Mouse (Mus musculus) heart, postnatal 25 days (tissue): ENCODE measurements around the gene Mier2. TPM values are rescaled to one million over a fixed set of nuclear protein-coding genes. Genes with fewer than 3 reads are reported as not detected.

Experiments used
- DNase-seq: peaks from one replicate; pipeline ENCODE4 v3.0.0; 2022; ENCODE audit warnings: low spot score
- intact Hi-C: fragments of 180-260 bp; cut with DNase I; formaldehyde crosslinking; loops from one replicate; pipeline ENCODE4 v1.15.1; 2025
- total RNA-seq, 2 experiments: library from RNA; stranded (reverse); gene quantifications; 2 replicates each; pipeline ENCODE4 v1.2.3; 2021

Gene Mier2
- total RNA-seq, 2 experiments from 2014 or later, result 12.2 to 12.3 TPM

DNA sequence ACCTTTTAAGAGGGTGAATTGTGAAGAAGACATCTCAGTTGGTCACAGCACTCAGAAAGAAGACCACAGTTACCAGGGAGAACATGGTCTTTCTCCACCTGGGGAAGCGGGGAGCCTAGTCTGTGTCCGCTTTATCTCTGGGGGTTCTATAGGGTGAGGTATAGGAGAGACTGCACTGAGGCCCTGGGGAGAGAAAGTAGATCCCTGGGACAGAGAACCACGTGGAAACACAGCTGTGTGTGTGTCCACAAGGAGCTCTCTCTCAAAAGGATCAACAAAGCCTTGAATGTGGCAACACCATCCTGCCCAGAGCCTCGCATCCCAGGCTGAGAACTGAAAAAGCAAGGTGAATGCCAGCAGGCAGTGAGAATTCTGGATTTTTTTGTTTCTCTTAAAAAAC lies 22.4 kb upstream of the Mier2 start:
- no peak for DNase-seq
- intact Hi-C loops, result no loop called here

DNA sequence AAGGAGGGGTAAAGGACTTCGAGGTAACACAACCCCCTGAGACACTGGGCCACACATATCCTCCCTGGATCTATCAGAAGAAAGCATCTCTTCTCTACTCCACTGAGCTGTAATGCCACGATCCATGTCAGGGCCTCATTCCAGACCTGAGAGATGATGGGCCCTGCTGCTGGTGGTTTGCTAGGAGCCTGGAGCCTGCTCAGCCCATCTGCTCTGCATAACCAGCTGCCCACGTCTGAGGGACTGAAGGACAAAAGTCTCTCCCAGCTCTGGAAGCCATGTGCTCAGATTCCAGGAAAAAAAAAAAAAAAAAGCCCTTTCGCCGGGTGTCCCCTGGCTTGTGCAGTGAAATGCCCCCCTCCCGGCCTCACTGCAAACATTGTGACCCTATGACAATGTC lies 20.8 kb upstream of the Mier2 start:
- intact Hi-C loops, result no loop called here
- no peak for DNase-seq

DNA sequence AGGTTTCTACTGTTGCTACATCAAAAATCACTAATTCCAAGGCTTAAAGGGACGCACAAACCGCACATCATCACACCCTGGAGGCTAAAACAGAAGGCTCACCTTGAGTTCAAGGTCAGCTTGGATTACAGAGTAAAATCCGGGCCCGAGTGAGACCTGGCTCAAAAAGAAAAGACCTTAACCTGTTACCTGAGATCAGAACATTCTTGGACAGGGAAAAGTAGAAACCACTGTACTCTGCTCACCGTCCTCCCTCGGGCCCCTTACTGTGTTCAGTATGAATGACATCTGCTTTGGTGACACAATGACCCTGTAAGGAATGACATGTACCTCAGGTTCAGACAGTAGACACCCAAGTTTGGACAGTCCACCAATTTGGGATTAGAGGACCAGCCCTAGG lies 19.8 kb upstream of the Mier2 start:
- no peak for DNase-seq
- intact Hi-C loops, result no loop called here

DNA sequence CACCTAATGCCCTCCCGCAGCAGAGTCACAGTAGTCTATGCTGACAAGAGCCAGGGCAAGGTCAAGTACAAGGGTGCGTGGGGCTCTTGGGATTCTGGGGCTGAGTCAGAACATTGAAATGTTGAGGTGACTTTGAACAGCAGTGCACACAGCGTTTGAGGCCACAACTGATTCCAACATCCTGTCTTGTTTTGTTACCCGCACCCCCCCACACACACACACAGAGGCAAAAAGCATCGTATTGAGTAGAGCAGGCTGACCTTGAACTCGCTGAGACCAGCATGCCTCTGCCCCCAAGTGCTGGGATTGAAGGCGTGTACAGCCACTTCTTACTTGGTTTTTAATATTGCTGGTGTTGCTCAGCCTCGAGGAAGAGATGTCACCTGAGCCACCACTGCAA lies 19.4 kb upstream of the Mier2 start:
- intact Hi-C loops, result no loop called here
- DNase-seq, result no peak

DNA sequence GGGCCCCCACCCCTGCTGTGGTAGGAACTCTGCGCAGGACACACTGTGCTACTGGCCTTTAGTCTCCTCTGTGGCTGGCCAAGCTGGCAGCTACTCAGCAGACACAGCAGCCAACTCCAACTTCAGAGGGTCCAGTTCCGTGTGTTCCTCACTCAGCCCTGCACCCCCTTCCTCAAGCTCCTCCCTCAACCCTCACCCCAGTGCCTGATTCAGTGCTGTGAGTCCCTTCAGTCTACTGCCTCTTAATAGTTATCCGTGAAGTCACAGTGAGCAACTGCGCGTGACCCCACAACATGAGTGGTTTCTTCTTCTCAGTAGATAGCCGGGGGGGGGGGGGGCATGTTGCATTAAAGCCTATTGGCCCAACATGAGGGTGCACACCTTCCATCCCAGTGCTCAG lies 18.6 kb upstream of the Mier2 start:
- intact Hi-C loops, result no loop called here
- no peak for DNase-seq

DNA sequence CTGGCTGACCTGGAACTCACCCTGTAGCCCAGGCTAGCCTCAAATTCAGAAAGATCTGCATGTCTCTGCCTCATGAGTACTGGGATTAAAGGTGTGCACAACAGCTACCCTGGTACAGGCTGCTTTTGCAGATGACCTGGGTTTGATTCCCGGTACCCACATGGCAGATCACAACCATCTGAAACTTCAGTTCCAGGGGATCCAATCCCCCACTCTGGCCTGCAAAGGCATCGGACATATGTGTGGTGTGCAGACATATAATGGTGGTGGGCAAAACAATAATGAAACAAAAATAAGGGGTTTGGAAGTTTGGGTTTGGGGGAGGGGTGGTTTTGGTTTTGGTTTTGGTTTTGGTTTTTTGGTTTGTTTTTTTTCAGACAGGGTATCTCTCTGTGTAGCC lies 16.3 kb upstream of the Mier2 start:
- intact Hi-C loops, result no loop called here
- no peak for DNase-seq

DNA sequence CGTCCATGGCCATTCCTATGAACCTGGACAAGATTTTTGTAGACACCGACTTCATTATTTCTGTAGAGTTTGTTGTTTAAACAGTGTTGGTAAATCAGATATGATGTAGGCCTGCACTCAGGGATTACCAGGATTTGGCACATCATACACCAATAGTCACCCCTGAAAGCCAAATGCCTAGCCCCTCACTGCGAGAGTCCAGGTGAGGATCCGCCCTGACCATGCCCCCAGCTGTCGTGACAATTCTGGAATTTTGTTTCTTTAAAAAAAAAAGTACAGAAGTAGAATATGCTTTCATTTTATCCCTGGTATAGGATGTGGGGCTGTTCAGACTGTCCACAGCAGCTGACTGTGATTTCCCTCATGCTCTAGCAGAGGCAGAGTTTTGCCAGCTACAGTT lies 14.9 kb upstream of the Mier2 start:
- intact Hi-C loops, result no loop called here
- no peak for DNase-seq

DNA sequence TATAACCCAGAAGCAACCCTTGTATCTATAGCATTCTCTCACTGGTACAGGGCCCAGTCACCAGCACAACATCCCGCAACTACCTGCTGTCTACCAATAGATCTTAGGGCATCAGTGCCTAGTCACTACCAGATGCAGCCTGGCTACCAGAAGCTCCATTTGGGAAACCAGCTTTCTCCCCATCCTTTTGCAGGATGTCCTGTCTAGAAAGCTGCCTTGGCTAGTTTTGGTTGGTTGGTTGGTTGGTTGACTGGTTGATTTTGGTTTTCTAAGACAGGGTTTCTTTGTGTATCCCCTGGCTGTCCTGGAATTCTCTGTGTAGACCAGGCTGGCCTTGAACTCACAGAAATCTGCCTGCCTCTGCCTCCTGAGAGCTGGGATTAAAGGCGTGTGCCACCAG lies 4.7 kb upstream of the Mier2 start:
- no peak for DNase-seq
- intact Hi-C loops, result no loop called here

DNA sequence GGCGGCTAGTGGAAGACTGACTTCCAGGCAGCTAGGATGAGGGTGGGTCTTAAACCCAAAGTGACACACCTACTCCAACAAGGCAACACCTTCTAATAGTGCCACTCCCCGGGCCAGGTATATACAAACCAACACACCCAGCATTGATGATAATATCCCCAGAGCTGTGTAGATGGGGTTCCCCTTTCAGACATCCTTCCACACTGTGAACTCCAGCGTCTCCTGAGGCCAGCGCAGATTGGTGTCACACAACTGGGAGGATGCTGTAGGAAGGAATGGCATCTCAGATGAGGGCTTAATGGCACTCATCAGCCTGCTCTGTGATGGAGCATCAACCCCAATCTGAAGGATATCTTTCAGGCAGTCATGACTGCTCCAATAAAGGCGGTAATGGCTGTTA lies 2.5 kb upstream of the Mier2 start:
- intact Hi-C loops, result no loop called here
- DNase-seq, result no peak

DNA sequence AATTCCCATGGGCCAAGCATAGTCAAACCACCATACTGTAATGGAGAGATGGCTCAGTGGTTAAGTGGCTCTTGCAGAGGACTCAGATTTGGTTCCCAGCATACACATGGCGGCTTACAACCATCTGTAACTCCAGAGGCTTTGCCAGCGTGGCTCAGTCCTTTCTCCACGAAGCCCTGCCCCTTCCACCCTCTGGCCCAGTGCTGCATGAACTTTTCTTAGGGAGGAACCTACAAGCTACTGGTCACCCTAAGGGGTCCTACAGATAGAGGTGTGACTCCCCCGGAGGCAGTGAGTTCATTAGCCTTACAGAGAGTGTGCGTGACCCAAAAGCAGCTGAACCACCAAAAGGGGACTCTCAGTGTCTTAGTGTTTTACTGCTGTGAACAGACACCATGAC lies 2.0 kb upstream of the Mier2 start:
- intact Hi-C loops, result no loop called here

DNA sequence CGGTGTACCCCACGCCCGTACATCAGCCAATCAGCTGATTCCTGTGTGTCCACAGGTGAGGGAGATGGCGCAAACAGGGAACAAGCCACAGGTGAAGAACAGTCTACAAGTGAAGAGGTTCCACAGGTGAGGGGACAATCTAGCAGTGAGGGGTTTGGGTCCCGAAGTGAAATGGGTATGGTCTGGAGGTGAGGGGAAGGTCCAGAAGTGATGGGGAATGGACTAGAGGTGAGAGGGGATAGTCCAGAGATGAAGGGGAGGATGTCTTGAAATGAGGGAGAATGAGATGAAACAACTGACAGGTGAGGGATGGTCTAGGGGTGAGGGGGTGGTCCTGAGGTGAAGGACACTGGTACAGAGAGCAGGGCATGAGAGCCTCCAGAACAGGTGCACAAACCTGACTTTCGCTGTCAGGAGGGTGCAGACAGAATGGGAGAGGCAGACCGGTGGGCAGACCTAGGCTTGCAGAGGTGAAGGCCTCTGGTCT lies 282 bp upstream of the Mier2 start:
- DNase-seq, result no peak
- intact Hi-C loops, result no loop called here

More for the DNA sequence above, 2.0 kb upstream of the Mier2 start:
- no peak for DNase-seq

DNA sequence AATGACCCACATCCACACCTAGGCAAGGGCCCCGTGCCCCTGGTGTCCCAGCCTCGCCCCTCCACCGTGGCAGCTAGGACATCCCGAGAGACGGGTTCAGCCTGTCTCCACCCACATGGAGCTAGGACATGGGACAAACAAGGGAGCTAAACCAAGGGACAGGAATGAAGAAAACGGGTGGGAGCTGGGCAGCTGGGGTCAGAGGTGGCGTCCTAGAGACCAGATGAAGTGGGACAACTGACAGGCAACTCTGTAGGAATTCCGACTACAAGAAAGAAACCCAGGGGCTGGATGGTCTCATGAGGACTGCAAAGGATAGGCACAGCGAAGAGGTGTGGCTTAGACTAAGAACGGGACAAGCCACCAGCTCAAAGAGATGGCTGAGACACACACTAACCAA lies 1.3 kb downstream of the Mier2 start:
- intact Hi-C loops, result no loop called here
- DNase-seq, result no peak

DNA sequence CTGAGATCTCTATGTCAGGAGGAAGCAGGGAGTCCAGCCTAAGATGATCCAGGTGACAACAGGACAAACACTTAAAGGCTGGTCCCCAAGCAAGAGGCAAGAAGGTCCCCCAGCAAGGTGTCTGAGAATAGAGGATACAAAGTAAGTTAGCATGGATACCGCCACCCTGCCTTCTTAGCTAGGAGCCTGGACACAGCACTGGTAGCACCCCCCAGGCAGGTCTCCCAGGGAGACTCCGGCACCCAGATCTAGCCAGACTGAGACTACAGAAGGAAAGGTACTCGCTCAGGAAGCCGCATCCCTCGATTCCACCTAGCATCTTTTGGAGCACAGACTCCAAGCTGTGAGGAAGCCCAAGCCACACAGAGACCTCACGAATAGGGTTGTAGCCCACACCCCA lies 1.8 kb downstream of the Mier2 start:
- no peak for DNase-seq
- intact Hi-C loops, result no loop called here

DNA sequence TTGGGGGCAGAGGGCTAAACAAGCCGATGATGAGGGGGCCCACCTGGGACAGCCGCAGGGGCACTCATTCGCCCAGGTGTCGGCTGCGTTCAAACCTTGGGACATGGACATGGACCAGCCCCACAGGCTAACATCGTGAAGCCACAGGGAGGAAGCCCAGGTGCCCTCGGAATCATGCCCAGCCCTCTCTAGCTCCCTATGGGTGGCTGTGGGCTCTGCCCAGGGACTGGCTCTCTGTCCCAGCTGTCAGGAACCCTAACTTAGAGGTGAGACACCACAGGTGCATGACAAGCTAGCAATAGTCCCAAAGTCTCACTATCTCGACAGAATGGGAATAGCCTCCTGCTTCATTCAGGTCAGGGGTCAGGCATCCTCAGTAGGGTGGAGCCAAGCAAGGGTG lies 2.5 kb downstream of the Mier2 start:
- DNase-seq, result no peak

DNA sequence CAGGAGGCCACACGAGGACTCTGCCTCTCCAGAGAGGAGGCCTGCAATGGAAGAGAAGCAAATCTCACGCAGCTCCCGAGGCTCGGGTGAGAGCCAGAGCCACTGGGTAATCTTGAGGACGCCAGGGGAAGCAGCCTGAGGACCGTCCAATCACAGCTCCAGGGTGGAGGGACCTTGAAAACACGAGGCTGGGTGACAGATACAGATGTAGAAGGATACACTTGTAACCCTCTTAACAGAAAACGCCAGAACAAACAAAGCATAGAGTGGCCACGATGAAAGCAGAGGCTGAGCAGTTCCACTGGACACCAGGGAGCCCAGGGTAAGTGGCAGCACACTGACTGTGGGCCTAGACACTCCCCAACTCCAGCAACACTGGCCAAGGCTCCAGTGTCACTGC lies 4.6 kb downstream of the Mier2 start:
- DNase-seq, result no peak
- intact Hi-C loops, result no loop called here

More for the DNA sequence above, 2.5 kb downstream of the Mier2 start:
- intact Hi-C loops, result no loop called here

DNA sequence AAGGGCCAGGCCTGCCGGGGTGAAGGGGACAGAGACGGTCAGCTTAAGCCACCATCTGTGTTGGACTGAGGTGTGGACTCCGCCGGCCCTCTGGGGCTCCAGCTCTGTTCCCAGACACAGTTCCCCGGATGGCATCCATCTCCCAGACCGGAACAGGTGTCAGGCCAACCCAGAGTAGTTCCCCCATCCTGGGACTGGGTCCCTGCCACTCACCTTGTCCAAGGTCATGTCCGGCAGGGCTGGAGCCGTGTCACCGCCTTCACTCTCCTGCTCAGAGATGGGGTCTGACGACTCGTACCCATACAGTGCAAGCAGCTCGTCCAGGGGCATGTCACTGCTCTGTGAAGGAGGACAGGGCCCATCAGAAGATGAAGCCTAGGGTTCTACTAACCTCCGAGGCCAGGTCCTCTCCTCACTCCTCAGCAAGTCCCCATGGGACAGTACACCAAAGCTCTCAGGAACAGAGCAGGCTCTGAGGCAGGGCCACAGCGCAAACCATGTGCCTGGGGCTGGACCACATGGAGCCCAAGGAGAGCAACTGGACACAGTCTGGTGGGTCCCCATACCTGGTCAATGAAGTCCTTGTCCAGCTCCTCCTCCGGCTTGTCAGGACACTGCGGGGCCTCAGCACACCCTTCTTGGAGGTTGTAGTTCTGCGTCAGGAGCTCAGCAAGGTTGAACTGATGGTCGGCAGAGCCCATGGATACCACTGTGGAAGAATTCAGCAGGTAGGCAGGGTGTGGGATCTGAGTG lies 5.9 kb downstream of the Mier2 start:
- intact Hi-C loops, result no loop called here
- no peak for DNase-seq

DNA sequence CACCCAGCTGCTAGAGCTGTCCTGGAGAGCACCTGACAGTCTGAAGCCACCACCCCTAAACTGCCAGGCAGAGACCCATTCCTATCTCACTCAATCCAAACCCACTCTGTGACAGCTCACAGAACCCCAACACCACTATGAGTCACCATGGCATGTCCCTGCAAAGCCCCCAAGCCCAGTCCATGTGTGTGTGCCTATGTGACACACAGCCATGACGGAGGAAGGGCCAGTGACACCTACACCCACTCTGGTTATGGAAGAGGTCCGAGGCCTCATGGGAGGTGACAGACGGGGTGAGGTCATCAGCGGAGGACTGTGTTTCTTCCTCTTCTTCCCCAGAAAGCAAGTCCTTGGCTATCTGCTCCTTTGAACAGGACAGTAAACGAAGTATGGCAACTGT lies 6.5 kb downstream of the Mier2 start:
- intact Hi-C loops, result no loop called here
- DNase-seq, result no peak

DNA sequence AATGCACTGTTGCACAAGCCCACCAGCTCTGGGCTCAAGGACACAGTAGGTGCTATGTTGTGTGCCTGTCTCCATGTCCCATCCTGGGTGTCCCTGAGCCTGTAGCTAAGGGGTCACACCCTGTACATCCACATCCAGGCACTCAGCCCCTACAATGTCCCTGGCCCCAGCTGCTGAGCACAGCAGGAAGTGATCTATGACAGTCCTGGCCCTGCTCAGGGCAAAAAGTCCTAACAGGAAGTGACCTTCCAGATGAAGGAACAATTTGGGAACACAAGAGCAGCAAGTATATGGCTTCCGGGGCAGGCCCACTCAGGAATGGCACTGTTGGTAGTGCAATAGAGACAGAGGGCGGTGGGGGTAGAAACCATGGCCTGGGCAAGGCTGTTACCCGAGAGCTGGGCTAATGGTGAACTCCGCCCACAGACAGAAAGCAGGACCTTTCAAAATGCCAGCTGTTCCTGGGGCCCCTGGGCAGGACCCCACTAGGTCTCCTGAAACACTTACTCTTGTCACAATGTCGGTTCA lies 7.8 kb downstream of the Mier2 start:
- intact Hi-C loops, result no loop called here
- no peak for DNase-seq

DNA sequence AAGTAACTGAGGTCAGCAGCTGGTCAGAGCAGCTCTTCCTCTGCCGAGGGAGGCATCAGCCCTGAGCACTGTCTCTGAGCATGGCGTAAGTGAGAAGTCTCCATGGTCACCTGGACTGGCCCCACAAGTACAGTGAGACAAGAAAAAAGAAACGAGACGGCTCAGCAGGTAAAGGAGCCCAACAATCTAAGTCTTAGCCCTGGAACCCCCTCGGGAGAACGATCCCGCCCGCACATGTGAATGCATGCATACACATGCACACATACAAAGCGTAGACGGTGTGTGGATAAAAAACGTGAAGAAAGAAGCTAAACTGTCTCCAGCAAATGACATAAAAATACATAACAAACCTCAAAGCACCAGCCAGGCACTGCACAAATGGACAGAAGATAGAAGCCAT lies 8.5 kb downstream of the Mier2 start:
- intact Hi-C loops, result no loop called here
- no peak for DNase-seq

DNA sequence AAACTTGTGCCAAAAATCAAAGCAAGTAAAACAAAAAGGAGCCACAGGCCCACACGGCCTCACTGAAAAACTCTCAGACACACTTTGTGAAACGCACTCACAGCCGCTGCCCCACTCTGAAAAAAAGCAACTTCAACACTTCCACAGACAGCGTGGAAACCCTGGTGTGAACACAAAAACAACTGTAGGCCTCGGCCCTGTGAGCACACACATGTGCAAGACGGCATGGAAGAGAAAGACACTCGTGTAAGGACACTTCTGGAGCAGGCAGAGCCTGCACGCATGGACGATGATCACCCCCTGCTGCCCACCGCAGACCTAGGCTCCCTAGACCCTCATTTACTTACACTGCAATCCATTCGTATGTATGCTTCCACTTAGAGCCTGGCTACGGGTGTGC lies 9.1 kb downstream of the Mier2 start:
- no peak for DNase-seq
- intact Hi-C loops, result no loop called here

DNA sequence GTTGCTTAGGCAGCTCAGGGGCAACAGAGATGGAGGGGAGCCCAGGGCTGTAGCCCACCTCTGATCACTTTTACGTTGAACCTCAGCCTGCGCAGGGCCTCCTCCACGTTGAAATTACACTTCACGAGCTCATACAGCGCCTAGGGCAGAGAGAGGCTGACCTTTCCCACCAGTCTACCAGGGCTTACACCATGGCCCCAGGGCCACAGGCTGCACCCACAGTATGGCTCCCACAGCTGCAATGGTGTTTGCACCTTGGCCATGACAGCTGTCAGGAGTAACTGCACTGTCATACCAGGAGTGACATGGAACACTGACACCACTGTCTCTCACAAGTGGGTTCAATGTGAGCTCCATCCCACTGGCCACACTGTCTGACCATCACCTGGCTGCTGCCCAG lies 10.4 kb downstream of the Mier2 start:
- DNase-seq, result no peak
- intact Hi-C loops, result no loop called here
